Mouse (Mus musculus): ENCODE measurements at regions not wholly inside any gene's neighbourhood (a gene's known extent, or its start where the extent isn't known, plus 50 kb on each side); places are given as distances from the start of the nearest gene placed in this dataset.
A peak's percentile ranks its signal among the peaks of the same experiment; 100 is the strongest.

DNA sequence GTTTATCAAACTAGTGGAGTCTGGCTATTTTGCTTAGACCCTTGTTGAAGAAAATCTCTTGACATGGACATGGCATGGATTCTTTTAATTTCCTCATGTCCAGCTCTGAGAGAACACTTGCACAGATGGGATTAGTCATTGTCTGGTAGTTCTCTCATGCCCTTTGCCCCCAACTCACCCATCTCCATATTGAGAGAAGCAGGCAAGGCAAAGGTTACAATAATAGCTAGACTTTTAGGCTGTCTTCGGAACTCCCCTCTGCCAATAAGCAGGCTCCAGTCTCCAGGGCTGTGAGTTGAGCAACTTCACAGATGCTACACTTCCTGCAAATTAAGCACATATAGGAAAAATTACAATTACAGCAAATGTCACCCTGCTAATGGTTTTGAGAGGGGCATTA, 558.0 kb upstream of the Alcam start:
- no peak for DNase-seq (ENCODE audit: low read depth, low spot score)

- DNase-seq (ENCODE audit: low read depth, low spot score): no peak
These were observed 535.1 kb upstream of the Alcam start for GRCm38 (mm10) chr16:52988852-52989397.

- DNase-seq (ENCODE audit: low read depth, low spot score): no peak
These were observed 530.5 kb upstream of the Alcam start for GRCm38 (mm10) chr16:52984336-52984735.

DNA sequence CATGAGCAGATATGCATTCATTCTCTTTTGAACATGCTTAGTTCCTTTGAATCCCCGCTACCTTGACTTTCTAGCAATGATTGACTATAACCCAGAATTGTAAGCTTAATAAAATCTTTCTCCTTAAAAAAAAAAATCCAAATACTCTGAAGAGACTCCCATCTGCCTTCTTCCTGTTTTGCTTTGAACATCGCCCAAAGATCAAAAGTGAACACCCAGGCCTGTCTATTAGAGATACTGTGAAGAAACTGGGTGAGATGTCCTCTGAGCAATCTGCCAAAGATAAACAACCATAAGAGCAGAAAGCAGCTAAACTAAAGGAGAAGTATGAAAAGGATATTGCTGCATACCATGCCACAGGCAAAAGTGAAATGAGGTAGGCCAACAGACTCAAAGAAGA, 527.1 kb upstream of the Alcam start:
- DNase-seq (ENCODE audit: low read depth, low spot score): no peak

GRCm38 (mm10) chr16:52972811-52973210, 518.9 kb upstream of the Alcam start:
- DNase-seq (ENCODE audit: low read depth, low spot score): no peak

GRCm38 (mm10) chr16:52947679-52948078, 493.8 kb upstream of the Alcam start:
- no peak for DNase-seq (ENCODE audit: low read depth, low spot score)

DNA sequence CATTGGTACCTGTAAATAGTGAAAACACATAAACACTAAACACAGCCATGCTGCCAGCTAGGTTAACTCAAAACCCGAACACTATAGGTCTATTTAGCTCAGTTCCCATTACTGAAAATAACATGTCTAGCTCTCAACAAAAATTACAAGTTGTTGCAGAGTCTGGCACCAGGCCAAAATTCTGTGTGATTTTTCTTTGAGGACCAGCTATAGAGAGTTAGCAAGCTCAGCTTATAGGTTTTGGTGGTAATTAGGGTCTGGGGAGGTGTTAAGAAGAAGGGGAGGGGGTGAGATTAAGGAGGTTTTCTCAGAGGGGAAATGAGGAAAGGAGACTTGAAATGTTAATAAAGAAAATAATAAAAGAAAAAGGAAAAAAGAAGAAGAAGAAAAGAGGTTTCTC, 480.9 kb upstream of the Alcam start:
- DNase-seq (ENCODE audit: low read depth, low spot score): no peak

GRCm38 (mm10) chr16:52931978-52932377, 478.1 kb upstream of the Alcam start:
- DNase-seq (ENCODE audit: low read depth, low spot score): no peak

- no peak for DNase-seq (ENCODE audit: low read depth, low spot score)
These were observed 438.8 kb upstream of the Alcam start for GRCm38 (mm10) chr16:52892467-52893255.

- no peak for DNase-seq (ENCODE audit: low read depth, low spot score)
These were observed 425.7 kb upstream of the Alcam start for GRCm38 (mm10) chr16:52879463-52880114.

DNA sequence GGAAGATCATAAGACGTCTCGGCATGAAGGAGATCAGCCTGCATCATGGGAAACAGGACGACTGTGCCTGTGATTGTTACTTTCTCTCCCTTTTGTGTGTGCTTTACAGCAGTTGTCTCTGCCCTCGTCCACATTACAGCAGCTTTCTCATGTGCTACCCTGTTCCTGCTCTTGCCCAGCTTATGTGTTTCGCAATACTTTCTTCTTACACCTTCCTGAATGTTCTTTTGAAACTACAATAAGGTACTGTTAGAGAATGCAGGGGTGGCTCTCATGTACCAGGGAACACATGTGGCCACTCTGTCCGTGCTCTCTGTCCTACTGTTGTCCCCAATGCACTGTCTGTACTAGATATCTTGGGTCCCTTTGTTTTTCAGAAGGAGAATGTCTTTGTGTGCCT, 414.0 kb upstream of the Alcam start:
- no peak for DNase-seq (ENCODE audit: low read depth, low spot score)

DNA sequence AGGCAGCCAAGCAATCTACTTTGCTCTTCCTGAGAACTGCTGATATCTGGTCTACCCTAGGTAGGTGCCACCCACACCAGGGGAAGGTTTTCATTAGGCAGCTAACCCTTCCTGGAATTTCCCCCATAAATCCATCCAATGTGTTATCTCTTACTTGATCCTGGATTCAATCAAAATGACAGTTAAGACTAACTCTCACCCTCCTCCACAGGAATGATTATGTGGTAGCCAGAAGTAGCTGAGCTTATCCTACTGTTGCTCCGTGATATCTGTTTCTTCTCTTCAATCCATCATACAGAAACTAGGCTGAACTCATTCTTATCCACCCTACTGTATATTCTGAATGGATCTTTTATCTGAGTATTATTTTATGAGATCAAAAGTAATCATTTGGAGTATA, 409.7 kb upstream of the Alcam start:
- no peak for DNase-seq (ENCODE audit: low read depth, low spot score)

DNA sequence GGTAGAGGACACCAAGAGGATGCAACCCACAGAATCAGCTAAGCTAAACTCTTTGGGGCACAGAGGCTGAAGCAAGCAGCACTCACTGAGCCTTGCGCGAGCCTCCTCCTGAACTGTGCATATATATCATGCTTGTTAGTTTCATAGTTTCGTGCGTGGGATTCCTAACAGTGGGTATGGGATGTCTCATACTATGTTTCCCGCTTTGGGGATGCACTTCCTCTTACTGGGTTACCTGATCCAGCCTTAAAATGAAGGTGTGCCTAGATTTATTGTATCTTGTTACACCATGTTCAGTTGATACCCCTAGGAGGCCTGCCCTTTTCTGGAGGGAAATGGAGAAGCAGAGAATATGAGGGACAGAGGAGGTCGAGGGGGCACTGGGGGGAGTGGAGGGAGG, 407.4 kb upstream of the Alcam start:
- DNase-seq (ENCODE audit: low read depth, low spot score): no peak

DNA sequence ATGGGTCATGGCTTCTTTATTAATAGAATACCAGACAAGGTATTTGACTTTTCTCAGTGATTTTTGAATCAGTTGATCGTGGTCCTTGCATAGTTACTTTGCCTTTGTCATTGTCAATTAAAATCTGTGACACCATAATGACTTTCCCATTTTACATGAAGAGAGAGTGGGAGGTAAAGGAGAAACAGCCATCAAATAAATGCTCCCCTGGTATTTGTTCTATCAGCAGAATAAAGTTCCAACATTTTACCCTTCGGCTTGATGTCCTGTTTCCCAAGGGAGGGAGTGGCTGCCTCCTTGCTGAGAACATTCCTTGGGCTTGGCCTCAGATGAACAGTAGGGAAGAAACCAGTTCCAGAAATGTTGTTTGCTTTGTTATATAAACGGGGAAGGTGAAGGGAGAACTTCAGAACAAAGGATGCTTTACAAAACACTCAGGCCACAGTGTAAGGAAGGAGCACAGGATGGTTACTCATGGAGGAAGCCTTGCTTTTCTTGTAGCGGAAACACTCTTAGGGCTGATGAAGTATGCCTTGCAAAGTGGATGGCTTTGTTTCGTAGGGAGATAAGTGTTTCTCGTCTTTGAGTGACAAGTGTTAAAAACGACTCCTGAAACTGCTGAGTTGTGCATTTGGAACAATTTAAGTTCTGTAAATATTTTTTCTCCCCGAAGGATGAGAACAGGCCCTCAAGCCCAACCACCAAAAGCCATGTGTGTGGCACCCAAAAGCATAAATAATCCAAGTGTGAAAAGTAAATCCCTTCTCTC, 404.8 kb upstream of the Alcam start:
- no peak for DNase-seq (ENCODE audit: low read depth, low spot score)

DNA sequence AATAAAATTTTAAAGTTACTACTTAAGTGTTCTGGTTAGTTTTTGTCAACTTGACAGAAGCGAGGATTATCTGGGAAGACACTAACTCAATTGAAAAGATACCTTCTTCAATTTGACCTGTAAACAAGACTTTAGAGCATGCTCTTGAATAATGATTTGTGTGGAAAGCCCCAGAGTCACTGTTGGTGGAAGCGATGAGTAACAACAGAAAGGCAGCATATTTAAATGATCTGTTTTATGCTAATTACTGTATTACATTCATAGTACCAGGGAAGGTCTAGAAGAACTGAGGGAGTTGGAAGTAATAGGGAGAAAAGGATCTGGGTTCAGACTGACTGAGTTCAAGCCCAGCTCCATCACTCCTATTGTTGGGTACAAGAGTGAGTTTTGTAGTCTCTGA, 397.3 kb upstream of the Alcam start:
- peak; percentile 6 for DNase-seq (ENCODE audit: low read depth, low spot score)

DNA sequence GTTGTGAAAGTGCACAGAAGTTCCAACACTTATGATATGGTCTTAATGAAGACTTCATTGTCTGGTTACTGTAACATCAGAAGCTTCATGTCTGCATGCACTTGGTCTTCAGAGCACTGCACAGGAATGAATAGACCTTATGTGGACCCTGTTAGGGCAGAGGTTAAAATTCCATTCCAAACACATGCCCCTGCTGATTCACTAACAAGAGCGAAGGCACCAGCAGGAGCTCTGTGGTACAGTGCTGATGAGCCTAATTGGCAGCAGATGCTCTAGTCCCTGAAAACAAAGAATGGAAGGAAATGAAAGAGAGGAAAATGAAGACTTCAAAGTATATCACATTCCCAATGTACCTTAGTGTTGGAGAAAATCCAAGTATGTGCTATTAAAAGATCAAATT, 365.1 kb upstream of the Alcam start:
- no peak for DNase-seq (ENCODE audit: low read depth, low spot score)

- DNase-seq (ENCODE audit: low read depth, low spot score): no peak
These were observed 357.3 kb upstream of the Alcam start for GRCm38 (mm10) chr16:52811219-52811618.

- no peak for DNase-seq (ENCODE audit: low read depth, low spot score)
These were observed 350.5 kb upstream of the Alcam start for GRCm38 (mm10) chr16:52804365-52804764.

DNA sequence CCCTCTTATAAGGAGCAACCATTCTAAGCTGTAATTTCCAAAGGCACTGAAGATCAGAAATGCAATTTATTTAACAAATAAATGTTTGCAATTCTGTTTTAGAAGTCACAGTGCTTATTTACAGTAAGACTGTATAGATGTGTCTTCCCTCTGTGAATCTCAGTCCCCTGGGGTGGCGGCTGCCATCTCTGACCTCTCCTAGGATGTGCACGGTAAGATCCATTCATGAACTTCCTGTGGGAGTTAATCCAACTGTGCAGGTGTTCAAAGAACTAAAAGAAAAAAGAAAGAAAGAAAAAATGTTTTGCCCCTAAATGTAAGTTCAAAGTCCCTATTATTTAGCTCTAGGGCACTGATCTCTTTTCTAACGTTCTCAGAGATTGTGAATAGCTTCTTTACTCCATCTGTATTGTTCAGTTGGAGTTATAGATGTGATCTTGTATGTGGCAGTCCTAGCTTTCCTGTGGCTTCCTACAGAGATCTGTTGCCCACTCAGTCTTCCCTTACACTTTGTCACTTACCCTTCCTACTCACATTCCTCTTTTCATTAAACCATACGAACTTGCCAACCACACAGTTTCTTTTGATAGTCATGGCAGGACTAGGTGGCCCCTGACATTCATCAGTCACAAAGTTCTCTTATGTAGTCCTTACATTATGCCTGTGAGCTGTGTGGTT, 346.0 kb upstream of the Alcam start:
- DNase-seq (ENCODE audit: low read depth, low spot score): no peak

DNA sequence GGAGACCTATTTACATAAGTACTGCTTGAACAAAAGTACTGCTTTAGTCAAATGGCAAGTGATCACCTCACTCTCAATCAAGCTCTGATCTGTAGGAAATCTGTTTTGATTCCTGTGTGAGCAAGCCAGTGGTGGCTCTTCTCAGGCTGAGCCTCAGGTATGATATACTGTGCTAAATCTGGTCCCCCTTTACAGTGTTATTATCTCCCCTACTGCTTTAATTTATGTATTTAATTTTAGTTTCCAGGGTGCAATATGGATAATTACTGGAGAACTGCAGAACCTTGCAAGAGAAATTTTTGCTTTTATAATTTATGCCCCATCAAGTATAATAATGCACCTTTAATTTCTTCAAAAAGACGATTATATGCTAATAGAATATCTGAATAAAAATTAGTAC, 341.3 kb upstream of the Alcam start:
- no peak for DNase-seq (ENCODE audit: low read depth, low spot score)

DNA sequence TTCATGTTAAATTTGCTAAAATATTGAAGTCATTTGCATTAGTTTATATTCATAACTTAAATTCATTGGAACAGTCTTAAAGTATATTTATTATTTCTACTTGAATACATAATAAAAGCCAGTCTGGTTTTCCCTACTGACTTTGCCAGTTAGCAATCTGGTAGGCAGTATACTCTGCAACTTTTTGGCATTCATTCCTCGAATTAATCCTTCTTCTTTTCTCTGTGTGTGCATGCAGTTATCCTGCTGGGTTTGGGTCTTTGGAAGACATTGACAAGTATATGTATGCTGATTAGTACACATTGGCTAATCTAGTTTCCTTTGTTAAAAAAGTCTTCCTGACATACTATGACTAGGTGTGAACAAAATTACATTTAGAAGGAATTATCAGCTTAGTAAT, 336.1 kb upstream of the Alcam start:
- DNase-seq (ENCODE audit: low read depth, low spot score): no peak

DNA sequence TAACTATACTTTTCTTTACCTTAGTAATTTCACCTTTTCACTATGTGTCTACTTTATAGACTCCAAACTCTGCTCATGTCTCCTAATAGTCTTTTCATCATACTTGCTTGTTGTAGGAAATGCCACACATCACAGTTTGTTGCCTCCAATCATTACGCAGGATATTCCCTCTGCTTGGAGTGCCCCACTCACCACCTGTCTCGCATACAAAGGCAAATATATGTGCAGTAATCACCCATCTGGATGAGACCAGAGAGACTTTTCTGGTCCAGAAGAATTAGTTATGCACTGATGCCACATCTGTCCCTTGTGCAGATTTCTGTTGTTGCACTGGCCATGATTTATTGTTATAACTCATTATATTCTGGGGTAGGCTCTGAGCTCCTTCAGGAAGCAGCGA, 293.9 kb upstream of the Alcam start:
- DNase-seq (ENCODE audit: low read depth, low spot score): no peak

All from CD4-positive, CD25-positive, alpha-beta regulatory T cell, adult 2 months (primary cell).